Mouse (Mus musculus) spleen, adult 2 months (tissue): Measurements from ENCODE around the gene Cib4.

ENCODE experiments used
- CTCF ChIP-seq: fragments of 200-500 bp; IDR thresholded peaks from 2 replicates; pipeline ENCODE4 v1.5.1; 2011; ENCODE audit warnings: mild to moderate bottlenecking, inconsistent platforms; ENCODE audit not compliant: insufficient read depth, insufficient read length, insufficient replicate concordance; ENCODE audit errors: extremely low read depth
- POLR2A ChIP-seq: fragments of 200-500 bp; IDR thresholded peaks from 2 replicates; pipeline ENCODE4 v1.6.1; 2011; ENCODE audit warnings: low read depth, low read length, inconsistent platforms

GRCm38 (mm10) chr5:30522406-30522805, 23.2 kb downstream of the Cib4 start:
- no peak for TF ChIP-seq CTCF
- no peak for TF ChIP-seq POLR2A
